Mouse (Mus musculus): ENCODE measurements around the gene Tnfaip8l1. TPM values are rescaled to one million over a fixed set of nuclear protein-coding genes. Genes with fewer than 3 reads are reported as not detected.

Gene Tnfaip8l1
- polyA plus RNA-seq, 1 experiment from 2014 or later = 11.9 TPM

- H3K27me3 ChIP-seq = no peaks in the 10 kb centered on the region
- no peak overlapping the region for H3K27ac ChIP-seq
- no peak overlapping the region for H3K4me2 ChIP-seq
- H3K9ac ChIP-seq = no peak overlapping the region
- H3K9me3 ChIP-seq (replicated peaks) = no peaks in the 10 kb centered on the region
- peaks cover 10% of the 10 kb centered on the region; the same call in 1 of the 2 replicates for H3K4me1 ChIP-seq
- H3K4me3 ChIP-seq (replicated peaks) = no peak overlapping the region
- ATAC-seq (replicated peaks; ENCODE audit: low FRiP score) = no peak
- H3K36me3 ChIP-seq = peaks cover 60% of the 10 kb centered on the region
- 85% methylated on average over 2 of the region's 2 CpGs for WGBS
Observed at GRCm38 (mm10) chr17:56211090-56211489, 48.8 kb downstream of the Tnfaip8l1 start.

- peaks cover 44% of the 10 kb centered on the region for H3K36me3 ChIP-seq
Observed at GRCm38 (mm10) chr17:56212676-56213075, 50.4 kb downstream of the Tnfaip8l1 start.

GRCm38 (mm10) chr17:56214229-56214628 lies 52.0 kb downstream of the Tnfaip8l1 start:
- H3K4me1 ChIP-seq = peaks cover 22% of the 10 kb centered on the region
- no peaks in the 10 kb centered on the region for H3K9me3 ChIP-seq (replicated peaks)
- H3K27ac ChIP-seq = no peak overlapping the region
- no peak overlapping the region for H3K9ac ChIP-seq
- no peak overlapping the region for H3K4me3 ChIP-seq (replicated peaks)
- WGBS = 86% methylated on average over 1 of the region's 1 CpGs
- H3K27me3 ChIP-seq = no peaks in the 10 kb centered on the region
- no peak for ATAC-seq (replicated peaks; ENCODE audit: low FRiP score)
- no peak overlapping the region for H3K4me2 ChIP-seq
- peaks cover 29% of the 10 kb centered on the region for H3K36me3 ChIP-seq

More at GRCm38 (mm10) chr17:56212676-56213075, 50.4 kb downstream of the Tnfaip8l1 start:
- H3K4me2 ChIP-seq = no peak overlapping the region
- no peak overlapping the region for H3K4me3 ChIP-seq (replicated peaks)
- H3K27me3 ChIP-seq = no peaks in the 10 kb centered on the region
- no peak for ATAC-seq (replicated peaks; ENCODE audit: low FRiP score)
- WGBS = 47% methylated on average over 6 of the region's 6 CpGs
- H3K4me1 ChIP-seq = peaks cover 17% of the 10 kb centered on the region
- H3K9ac ChIP-seq = no peak overlapping the region
- H3K9me3 ChIP-seq (replicated peaks) = no peaks in the 10 kb centered on the region
- H3K27ac ChIP-seq = no peak overlapping the region

GRCm38 (mm10) chr17:56217670-56218069 lies 55.4 kb downstream of the Tnfaip8l1 start:
- H3K4me3 ChIP-seq (replicated peaks) = peak overlapping the region; percentile 85
- H3K4me2 ChIP-seq = peak overlapping the region; percentile 79
- 67% methylated on average over 13 of the region's 13 CpGs for WGBS
- H3K4me1 ChIP-seq = peaks cover 22% of the 10 kb centered on the region
- no peak for ATAC-seq (replicated peaks; ENCODE audit: low FRiP score)
- H3K9ac ChIP-seq = peak overlapping the region; percentile 75
- no peaks in the 10 kb centered on the region for H3K27me3 ChIP-seq
- H3K9me3 ChIP-seq (replicated peaks) = no peaks in the 10 kb centered on the region
- 0 out of 2 replicates have a peak overlapping the region, but pooled peaks have one; percentile 91 for H3K27ac ChIP-seq
- no peaks in the 10 kb centered on the region; the same call in 1 of the 2 replicates for H3K36me3 ChIP-seq

- under 1% methylated on average over 73 of the region's 78 CpGs for WGBS
- Histone ChIP-seq H3K36me3 (no peaks in the 10 kb centered on the region; the same call in 1 of the 2 replicates), H3K27ac (peak within 1 kb of the TSS; percentile 91), H3K9me3 (replicated peaks) (no peaks in the 10 kb centered on the region), H3K27me3 (no peaks in the 10 kb centered on the region), H3K4me2 (peak within 1 kb of the TSS; percentile 79), H3K9ac (peak within 1 kb of the TSS; percentile 75), H3K4me1 (peaks cover 19% of the 10 kb centered on the region), H3K4me3 (replicated peaks) (peak within 1 kb of the TSS; percentile 85)
- ATAC-seq (replicated peaks; ENCODE audit: low FRiP score) = peak; percentile 100
Observed at GRCm38 (mm10) chr17:56218377-56219191, 56.3 kb downstream of the Tnfaip8l1 start, which contains the start of gene Dpp9. Gene Dpp9, minus strand, starts transcription at chr17:56218905.

- no peaks in the 10 kb centered on the region for H3K36me3 ChIP-seq
- peak; percentile 37 for ATAC-seq (replicated peaks; ENCODE audit: low FRiP score)
- WGBS = 42% methylated on average over 12 of the region's 12 CpGs
Observed at GRCm38 (mm10) chr17:56219251-56219650, 57.0 kb downstream of the Tnfaip8l1 start.

GRCm38 (mm10) chr17:56219805-56220204 lies 57.5 kb downstream of the Tnfaip8l1 start:
- no peaks in the 10 kb centered on the region for H3K27me3 ChIP-seq
- peak overlapping the region; percentile 76 for H3K27ac ChIP-seq
- H3K4me3 ChIP-seq (replicated peaks) = no peak overlapping the region
- WGBS = 45% methylated on average over 3 of the region's 3 CpGs
- ATAC-seq (replicated peaks; ENCODE audit: low FRiP score) = no peak
- no peaks in the 10 kb centered on the region for H3K9me3 ChIP-seq (replicated peaks)
- no peaks in the 10 kb centered on the region for H3K36me3 ChIP-seq
- no peak overlapping the region for H3K4me2 ChIP-seq
- no peak overlapping the region for H3K9ac ChIP-seq
- H3K4me1 ChIP-seq = peaks cover 19% of the 10 kb centered on the region

More at GRCm38 (mm10) chr17:56219251-56219650, 57.0 kb downstream of the Tnfaip8l1 start:
- H3K27ac ChIP-seq = peak overlapping the region; percentile 76
- peaks cover 19% of the 10 kb centered on the region for H3K4me1 ChIP-seq
- peak overlapping the region; percentile 85 for H3K4me3 ChIP-seq (replicated peaks)
- peak overlapping the region; percentile 79 for H3K4me2 ChIP-seq
- no peaks in the 10 kb centered on the region for H3K9me3 ChIP-seq (replicated peaks)
- no peaks in the 10 kb centered on the region for H3K27me3 ChIP-seq
- H3K9ac ChIP-seq = peak overlapping the region; percentile 37

Small RNAs within 50 kb of the gene (microRNA-seq; reads per million reads assigned to microRNA genes)
- gene Gm44397 = not detected

Other genes with a start within 250 kb of the Tnfaip8l1 start
- 5.5 and 5.7 TPM in 2 replicates for gene Zfp119b, start 213.0 kb upstream of the Tnfaip8l1 start, polyA plus RNA-seq (2015; fragmentation: Nextera tagmentation; extraction: Ambion mirVana)
- 1.8 and 2.4 TPM in 2 replicates for gene Ebi3, start 209.8 kb upstream of the Tnfaip8l1 start, polyA plus RNA-seq (2015; fragmentation: Nextera tagmentation; extraction: Ambion mirVana)
- gene Yju2, start 203.4 kb upstream of the Tnfaip8l1 start, polyA plus RNA-seq (2015; fragmentation: Nextera tagmentation; extraction: Ambion mirVana) = 27.4 and 27.5 TPM in 2 replicates
- 28.8 and 30.1 TPM in 2 replicates for gene Shd, start 192.0 kb upstream of the Tnfaip8l1 start, polyA plus RNA-seq (2015; fragmentation: Nextera tagmentation; extraction: Ambion mirVana)
- gene Fsd1, start 176.0 kb upstream of the Tnfaip8l1 start, polyA plus RNA-seq (2015; fragmentation: Nextera tagmentation; extraction: Ambion mirVana) = 19.7 and 21.7 TPM in 2 replicates
- 14.5 and 15.5 TPM in 2 replicates for gene Stap2, start 156.9 kb upstream of the Tnfaip8l1 start, polyA plus RNA-seq (2015; fragmentation: Nextera tagmentation; extraction: Ambion mirVana)
- gene Mpnd, start 156.8 kb upstream of the Tnfaip8l1 start, polyA plus RNA-seq (2015; fragmentation: Nextera tagmentation; extraction: Ambion mirVana) = 97.4 and 103 TPM in 2 replicates
- 168 and 175 TPM in 2 replicates for gene Sh3gl1, start 125.8 kb upstream of the Tnfaip8l1 start, polyA plus RNA-seq (2015; fragmentation: Nextera tagmentation; extraction: Ambion mirVana)
- 26.9 and 30.8 TPM in 2 replicates for gene Chaf1a, start 122.0 kb upstream of the Tnfaip8l1 start, polyA plus RNA-seq (2015; fragmentation: Nextera tagmentation; extraction: Ambion mirVana)
- gene Ubxn6, start 87.4 kb upstream of the Tnfaip8l1 start, polyA plus RNA-seq (2015; fragmentation: Nextera tagmentation; extraction: Ambion mirVana) = 42.2 and 45.6 TPM in 2 replicates
- 123 and 141 TPM in 2 replicates for gene Hdgfl2, start 82.8 kb upstream of the Tnfaip8l1 start, polyA plus RNA-seq (2015; fragmentation: Nextera tagmentation; extraction: Ambion mirVana)
- 0.08 and 0.12 TPM in 2 replicates for gene Plin4, start 52.7 kb upstream of the Tnfaip8l1 start, polyA plus RNA-seq (2015; fragmentation: Nextera tagmentation; extraction: Ambion mirVana)
- 1.5 and 1.9 TPM in 2 replicates for gene Plin5, start 44.9 kb upstream of the Tnfaip8l1 start, polyA plus RNA-seq (2015; fragmentation: Nextera tagmentation; extraction: Ambion mirVana)
- 0.39 and 0.53 TPM in 2 replicates for gene Lrg1, start 40.5 kb upstream of the Tnfaip8l1 start, polyA plus RNA-seq (2015; fragmentation: Nextera tagmentation; extraction: Ambion mirVana)
- 1.5 TPM in 2 replicates for gene Sema6b, start 22.1 kb upstream of the Tnfaip8l1 start, polyA plus RNA-seq (2015; fragmentation: Nextera tagmentation; extraction: Ambion mirVana)
- gene Mydgf, start 21.4 kb downstream of the Tnfaip8l1 start, polyA plus RNA-seq (2015; fragmentation: Nextera tagmentation; extraction: Ambion mirVana) = 90.7 and 96.4 TPM in 2 replicates
- 38.9 and 43.8 TPM in 2 replicates for gene Dpp9, start 56.4 kb downstream of the Tnfaip8l1 start, polyA plus RNA-seq (2015; fragmentation: Nextera tagmentation; extraction: Ambion mirVana)
- gene Fem1a, start 94.3 kb downstream of the Tnfaip8l1 start, polyA plus RNA-seq (2015; fragmentation: Nextera tagmentation; extraction: Ambion mirVana) = 13.1 TPM in 2 replicates
- gene Ticam1, start 114.3 kb downstream of the Tnfaip8l1 start, polyA plus RNA-seq (2015; fragmentation: Nextera tagmentation; extraction: Ambion mirVana) = 6.0 and 6.2 TPM in 2 replicates
- 68.9 and 77.4 TPM in 2 replicates for gene Plin3, start 130.4 kb downstream of the Tnfaip8l1 start, polyA plus RNA-seq (2015; fragmentation: Nextera tagmentation; extraction: Ambion mirVana)
- gene Arrdc5, start 137.8 kb downstream of the Tnfaip8l1 start, polyA plus RNA-seq (2015; fragmentation: Nextera tagmentation; extraction: Ambion mirVana) = 0.31 TPM in 1 of 2 replicates, not detected in the other
- gene Uhrf1, start 140.8 kb downstream of the Tnfaip8l1 start, polyA plus RNA-seq (2015; fragmentation: Nextera tagmentation; extraction: Ambion mirVana) = 162 and 175 TPM in 2 replicates
- gene Kdm4b, start 163.6 kb downstream of the Tnfaip8l1 start, polyA plus RNA-seq (2015; fragmentation: Nextera tagmentation; extraction: Ambion mirVana) = 32.3 and 34.3 TPM in 2 replicates

All from kidney, embryonic 15.5 days (tissue).